Mouse (Mus musculus) urinary bladder, postnatal 4 days (tissue): Measurements from ENCODE around the gene Clic4.
"Not testable (repeated sequence)": the region's sequence is repeated elsewhere in the genome, so short reads cannot be mapped to it uniquely, and the experiment has no call there.

Experiments
- DNase-seq, 2 experiments: peaks; one replicate each; pipeline ENCODE4 v3.0.0; 2021 to 2022; ENCODE audit warnings: low spot score in 2 of 2

Clic4 gene

DNA sequence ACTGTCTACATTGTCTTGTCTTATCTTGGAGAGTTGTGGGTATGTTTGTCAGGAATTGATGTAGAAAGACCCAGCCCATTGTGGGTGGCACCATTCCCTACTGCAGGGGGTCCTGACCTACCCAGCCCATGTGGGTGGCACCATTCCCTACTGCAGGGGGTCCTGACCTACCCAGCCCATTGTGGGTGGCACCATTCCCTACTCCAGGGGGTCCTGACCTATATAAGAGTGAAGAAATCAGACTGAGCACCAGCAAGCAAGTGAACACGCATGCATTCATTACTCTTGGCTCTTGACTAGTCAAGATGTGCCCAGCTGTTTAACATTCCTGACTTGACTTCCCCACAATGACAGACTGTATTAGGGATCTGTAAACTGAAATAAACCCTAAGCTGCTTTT, 82.2 kb downstream of the Clic4 start:
- no peak for DNase-seq

DNA sequence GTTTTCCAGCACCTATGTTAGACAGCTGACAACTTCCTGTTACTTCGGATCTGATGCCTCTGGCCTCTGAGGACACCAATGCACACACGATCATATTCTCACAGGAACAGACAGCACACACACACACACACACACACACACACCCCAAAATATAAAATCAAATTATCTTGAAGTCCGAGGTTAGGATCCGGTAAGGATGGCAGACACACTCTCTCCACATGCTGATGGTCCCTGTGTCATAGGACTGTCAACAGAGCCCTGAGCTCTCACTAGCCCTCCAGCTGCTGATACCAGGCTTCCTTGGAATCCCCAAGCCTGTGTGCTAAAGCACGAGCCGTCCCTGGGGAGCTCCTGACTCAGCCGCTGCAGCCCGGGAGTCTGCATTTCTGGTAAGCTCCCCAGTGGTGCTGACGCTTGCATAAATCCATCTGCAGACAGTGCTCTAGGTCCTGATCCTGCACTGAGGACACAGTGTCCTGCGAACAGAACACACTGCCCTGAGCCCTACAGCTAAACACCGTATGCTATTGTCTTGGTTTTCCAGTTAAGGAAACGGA, 83.1 kb downstream of the Clic4 start:
- DNase-seq = no peak

DNA sequence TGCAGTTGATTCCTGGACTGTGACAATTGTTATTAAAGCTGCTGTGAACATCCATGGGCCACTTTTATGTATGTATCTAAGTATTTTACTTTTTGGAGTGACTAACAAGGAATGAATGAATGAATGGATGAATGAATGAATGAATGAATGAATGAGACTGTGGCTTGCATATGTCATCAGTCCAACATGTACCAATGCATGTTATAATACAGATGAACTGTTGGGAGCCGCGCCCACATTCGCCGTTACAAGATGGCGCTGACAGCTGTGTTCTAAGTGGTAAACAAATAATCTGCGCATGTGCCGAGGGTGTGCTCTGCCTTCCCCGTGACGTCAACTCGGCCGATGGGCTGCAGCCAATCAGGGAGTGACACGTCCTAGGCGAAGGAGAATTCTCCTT, 88.3 kb downstream of the Clic4 start:
- DNase-seq = not testable (repeated sequence)

DNA sequence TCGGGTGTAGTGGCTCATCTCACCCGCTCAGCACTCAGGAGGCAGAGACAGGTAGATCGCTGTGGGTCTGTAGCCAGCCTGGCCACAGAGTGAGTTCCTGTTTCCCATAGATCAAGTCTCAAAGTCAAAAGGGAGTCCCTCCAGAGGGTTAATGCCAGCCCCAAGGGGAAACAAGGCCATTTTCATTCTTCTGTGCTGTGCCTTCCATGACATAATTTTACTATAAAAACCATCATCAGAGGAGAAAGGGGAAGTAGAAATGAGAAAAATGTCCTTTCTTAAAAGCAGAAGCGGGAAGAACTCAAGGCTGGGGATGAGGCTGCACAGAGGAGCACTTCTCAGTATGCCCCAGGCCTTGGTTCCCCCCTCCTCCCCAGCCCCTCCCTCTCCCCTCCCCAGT, 90.8 kb downstream of the Clic4 start:
- no peak for DNase-seq

DNA sequence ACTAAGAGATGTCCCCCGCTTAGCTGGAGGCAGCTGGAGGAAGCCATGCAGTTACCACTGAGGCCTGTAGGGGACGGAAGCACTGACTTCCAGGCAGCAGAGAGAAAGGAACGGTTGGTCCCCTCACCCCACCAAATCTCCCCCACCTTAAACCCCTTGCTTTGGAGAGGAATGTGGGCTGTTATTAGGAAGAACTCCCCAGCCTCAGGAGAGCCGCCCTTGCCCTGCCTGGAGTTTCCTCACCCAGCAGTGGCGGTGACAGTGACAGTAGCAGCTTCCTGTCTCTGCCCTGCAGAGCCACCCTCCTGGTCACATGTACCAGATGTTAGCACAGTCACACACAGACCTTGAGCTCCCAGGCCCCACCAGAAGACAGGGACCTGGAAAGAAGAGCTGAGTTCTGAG, 93.5 kb downstream of the Clic4 start:
- no peak for DNase-seq

DNA sequence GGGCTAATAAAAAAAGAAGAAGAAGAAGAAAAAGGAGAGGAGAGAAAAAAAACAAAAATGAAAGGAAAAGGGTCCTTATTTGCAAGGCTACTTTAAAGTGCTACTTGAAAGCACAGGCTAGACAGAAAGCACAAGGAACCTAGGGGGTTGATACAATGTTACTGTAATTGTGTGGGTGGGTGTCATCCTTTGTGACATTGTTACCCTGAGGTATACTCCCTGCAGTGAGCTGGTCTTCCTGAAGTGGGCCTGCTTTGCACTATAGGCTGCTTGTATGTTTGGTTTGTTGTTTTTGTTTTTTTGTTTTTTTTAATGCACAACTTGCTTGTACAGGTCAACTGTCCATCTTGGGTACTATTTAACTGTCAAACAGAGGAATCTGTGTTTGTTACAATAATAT, 95.0 kb downstream of the Clic4 start:
- DNase-seq = no peak

DNA sequence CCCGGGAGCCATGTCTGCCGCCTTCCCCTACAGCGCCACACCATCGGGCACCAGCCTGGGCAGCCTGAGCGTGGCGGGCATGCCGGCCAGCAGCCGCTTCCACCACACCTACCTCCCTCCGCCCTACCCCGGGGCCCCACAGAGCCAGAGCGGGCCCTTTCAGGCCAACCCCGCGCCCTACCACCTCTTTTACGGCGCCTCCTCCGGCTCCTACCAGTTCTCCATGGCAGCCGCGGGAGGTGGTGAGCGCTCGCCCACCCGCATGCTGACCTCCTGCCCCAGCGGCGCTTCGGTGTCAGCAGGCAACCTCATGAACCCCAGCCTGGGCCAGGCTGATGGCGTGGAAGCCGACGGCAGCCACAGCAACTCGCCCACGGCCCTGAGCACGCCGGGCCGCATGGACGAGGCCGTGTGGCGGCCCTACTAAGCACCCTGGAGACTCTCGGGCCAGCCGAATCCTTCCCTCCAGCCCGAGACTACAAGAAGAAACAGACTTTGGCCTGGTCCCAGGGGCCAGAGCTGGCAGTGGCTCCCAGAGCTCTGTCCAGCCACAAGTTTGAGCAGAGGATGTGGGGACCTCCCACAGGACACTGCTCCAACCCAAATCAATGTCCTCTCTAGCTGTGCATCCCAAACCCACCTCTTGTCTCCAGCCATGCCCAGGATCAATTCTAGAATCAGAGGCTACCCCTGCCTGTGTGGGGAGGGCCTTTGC, 97.1 kb downstream of the Clic4 start:
- DNase-seq = no peak

DNA sequence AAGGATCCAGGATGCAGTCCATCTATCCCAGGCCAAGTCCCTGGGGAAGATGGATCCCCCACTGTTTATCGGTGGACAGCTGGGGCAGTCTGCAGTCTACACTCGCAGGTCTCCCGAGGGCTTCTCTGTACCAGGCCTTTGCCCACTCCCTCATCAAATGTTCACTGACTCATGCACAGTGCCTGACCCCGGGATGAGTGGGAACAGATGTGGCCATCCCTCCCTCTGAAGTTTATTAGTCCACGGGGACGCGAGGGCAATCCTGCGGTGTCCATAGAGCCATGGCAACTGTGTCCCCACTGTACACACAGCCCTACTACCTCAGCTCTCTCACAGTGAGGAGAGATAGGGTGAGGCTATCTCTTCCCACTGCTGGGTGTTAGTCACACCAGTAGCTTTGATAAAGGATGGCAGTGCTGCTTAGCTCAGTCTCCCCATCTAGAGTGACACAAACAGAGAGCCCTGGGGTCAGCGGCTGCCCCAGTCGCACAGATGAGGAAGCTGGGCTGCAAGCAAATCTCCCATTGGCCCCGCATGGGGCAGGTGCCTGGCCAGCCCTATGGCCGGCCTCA, 101.2 kb downstream of the Clic4 start:
- no peak for DNase-seq

DNA sequence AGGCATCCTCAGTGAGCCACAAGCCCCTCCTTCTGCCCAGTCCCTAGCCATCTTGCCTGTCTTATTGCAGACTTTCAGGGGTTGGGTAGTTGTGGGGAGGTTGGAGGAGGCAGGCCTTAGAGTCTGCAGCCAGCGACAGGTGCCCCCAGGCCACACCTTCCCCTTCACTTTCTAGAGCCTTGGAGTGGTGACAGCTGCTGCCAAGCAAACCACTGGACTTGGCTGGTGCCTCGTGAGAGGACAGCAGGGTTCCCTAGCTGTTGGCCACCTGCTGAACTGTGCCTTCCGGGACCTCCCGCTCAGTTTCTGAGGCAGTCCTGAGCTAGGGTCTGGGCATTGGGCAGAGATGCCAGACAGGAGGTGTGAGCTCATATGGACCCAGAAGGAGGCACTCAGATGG, 103.1 kb downstream of the Clic4 start:
- DNase-seq = no peak

DNA sequence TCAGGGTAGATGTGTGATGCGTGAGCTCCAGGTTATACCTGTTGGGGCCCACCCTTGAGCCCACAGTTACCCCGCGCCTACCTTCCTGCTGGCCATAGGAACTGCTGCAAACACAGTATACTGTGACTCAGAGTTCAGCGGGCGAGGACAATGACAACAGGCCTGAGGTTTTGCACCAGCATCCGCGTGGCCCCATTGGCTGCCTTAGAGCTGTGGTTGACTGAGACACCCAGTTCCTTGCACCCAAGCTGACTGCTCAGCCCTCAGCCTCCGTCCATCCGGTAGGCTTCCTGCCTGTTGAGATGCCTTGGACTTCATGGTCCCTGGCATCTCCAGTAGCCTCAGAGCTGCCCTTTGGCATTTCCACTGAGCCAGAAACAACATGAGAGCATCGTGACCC, 103.5 kb downstream of the Clic4 start:
- DNase-seq = no peak

DNA sequence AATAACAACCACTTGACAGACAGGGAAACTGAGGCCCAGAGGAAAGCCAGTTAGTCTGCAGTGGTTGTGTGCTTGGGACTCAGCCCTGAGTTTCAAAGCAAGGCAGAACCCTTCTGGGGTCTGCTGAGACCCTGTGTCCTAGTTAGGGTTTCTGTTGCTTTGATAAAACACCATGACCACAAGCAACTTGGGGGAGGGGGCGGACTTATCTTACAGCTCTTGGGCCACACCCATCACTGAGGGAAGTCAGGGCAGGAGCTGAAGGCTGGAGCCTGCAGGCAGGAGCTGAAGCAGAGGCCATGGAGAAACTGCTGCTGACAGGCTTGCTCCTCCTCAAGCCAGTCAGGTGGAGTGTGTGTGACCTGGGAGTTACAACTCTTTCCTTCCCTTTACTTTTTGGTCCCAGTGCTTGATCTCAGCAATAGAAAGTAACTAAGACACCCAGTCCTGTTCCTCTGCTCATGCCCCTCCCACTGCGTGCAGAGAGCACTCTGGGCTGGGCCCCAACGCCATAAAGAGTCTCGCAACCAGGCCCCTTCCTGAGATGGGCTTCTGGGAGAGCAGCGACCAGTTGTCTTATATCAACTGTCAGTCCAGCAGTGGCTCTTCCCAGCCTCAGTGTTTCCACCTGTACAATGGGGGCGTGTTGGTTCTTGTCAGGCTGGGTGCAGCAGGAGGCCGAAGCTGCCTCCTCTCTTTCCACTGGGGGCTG, 104.6 kb downstream of the Clic4 start:
- no peak for DNase-seq

DNA sequence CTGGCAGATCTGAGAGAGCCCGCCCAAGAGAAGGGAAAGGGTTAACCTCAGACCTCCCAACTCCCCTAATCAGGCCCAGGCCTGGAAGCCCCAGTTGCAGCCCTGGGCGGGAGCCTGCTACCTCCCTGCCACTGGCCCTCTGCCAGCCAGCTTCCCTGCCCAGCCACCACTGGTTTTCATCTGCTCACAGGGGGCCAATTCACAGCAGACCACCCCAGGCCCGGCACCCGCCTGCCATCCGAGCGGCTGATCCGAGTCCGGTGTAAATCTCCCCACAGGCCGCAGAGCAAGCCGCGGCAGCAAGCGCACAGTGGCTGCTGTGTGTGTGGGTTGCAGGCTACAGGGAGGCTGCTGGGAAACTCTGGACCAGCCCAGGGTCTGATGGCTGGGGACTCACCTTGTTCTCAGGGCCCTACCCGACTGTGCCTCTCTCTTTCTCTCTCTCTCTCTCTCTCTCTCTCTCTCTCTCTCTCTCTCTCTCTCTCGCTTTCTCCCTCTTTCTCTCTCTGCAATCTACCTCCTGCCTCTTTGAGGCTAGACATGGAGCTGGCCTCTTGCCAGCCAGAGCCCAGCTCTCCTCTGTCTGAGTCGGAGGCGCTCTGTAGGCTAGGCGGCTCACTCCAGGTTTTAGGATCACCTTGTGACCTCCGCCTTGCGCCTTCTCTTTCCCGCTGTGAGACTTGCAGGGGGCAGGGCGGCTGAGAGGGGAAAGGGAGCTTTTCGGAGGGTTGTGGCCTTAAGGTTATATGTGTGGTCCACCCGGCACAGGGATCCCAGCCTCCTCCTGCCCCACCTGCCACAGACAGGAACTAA, 106.0 kb downstream of the Clic4 start:
- no peak for DNase-seq

DNA sequence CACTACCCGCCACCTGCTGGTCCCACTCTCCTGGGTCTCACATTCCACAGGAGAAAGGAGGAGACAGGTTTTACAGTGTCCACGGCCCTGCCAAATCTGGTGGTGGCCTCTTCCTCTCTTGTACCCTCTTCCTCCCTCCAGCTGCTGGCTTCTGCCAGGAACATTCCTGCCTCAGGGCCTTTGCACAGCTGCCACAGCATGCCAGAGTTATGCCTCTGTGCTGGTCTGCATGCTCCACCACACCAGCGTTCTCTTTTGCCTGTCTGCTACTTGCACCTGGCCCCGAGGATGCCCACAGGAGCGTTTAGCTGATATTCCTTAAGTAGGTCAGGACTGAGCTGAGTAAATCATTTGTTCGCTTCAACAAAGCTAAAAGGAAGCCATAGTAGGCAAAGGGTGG, 106.9 kb downstream of the Clic4 start:
- DNase-seq = no peak
